Mouse (Mus musculus): Measurements from ENCODE around the gene Igfn1. TPM values are rescaled to one million over a fixed set of nuclear protein-coding genes. Genes with fewer than 3 reads are reported as not detected.

Igfn1 gene
- polyA plus RNA-seq, 1 experiment from 2014 or later: 0.09 TPM

DNA sequence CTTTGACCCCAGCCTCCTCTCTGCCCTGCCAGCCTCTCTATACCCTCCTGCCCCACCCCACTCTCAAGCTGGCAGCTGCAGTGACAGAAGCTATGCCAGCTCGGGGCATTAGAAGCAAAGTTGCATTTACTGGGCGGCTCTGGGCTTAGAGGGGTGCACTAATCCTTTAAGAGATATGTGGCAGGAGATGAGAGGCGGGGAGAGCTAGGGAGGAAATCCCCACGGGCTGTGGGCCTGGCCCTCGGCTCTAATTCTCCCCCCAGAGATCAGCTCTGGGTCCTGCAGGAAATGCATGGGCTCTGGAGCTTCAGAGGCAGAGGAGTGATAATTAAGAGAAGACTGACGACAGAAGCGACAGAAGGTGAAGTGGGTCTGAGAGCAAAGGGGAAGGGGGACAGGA is 26.8 kb upstream of the Igfn1 start:
- H3K27ac ChIP-seq: no peak overlapping the region
- ATAC-seq (ENCODE audit: low FRiP score, low read depth): no peak
- H3K27me3 ChIP-seq: no peaks in the 10 kb centered on the region
- 50% methylated on average over 7 of the region's 7 CpGs for WGBS
- H3K4me3 ChIP-seq: no peak overlapping the region
- peaks cover 19% of the 10 kb centered on the region for H3K4me1 ChIP-seq
- no peaks in the 10 kb centered on the region for H3K9me3 ChIP-seq
- no peak overlapping the region for H3K4me2 ChIP-seq (replicated peaks)
- H3K9ac ChIP-seq: no peak overlapping the region
- peaks cover 81% of the 10 kb centered on the region for H3K36me3 ChIP-seq

DNA sequence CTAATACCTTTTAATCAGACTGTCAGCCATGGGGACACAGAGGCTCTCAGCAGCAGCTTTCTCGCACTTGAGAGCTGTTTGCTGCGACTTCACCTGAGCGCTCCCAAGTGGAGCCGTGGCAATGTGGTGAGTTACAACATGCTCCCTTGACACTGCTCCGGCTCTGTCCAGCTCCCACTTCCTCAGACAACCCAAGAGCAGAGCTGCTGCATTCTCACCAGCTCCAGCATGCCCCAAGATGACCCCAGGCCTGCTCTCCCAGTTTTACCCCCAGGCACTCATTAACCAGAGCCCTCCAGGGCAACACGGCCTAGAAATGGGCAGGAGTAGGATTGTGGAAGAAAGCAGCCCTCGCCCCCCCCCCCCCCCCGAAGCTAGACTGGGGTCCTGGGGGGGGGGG is 25.6 kb upstream of the Igfn1 start:
- peaks cover 93% of the 10 kb centered on the region for H3K36me3 ChIP-seq
- peaks cover 19% of the 10 kb centered on the region for H3K4me1 ChIP-seq

DNA sequence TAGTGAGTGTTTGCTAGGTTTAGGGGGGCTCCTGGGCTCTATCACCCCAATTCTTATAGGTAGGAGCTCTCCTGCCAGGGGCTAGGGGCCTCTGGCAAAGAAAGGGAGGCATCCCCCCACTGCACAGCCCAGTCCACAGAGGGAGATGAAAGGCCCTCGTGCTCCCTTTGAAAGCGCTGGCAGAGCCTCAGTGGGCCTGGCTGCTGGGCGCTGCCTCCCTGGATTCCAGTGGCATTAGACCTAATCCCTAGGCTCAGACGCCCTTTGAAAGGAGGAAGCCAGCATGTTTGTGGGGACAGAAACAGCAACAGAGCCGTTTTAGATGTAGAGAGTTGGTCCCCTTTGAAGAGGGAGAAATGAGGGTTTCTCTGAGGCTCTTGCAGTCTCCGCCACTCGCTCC is 24.1 kb upstream of the Igfn1 start:
- ATAC-seq (ENCODE audit: low FRiP score, low read depth): no peak
- Histone ChIP-seq H3K36me3 (peaks cover 100% of the 10 kb centered on the region), H3K27ac (no peak overlapping the region), H3K4me3 (no peak overlapping the region), H3K4me2 (replicated peaks) (no peak overlapping the region), H3K4me1 (peaks cover 19% of the 10 kb centered on the region), H3K9me3 (no peaks in the 10 kb centered on the region), H3K27me3 (no peaks in the 10 kb centered on the region), H3K9ac (no peak overlapping the region; the same call in 1 of the 2 replicates)
- WGBS: 33% methylated on average over 7 of the region's 7 CpGs

More for the DNA sequence above, 25.6 kb upstream of the Igfn1 start:
- H3K27ac ChIP-seq: no peak overlapping the region
- 0 out of 2 replicates have a peak, but pooled peaks have one; percentile 14 for ATAC-seq (ENCODE audit: low FRiP score, low read depth)
- no peak overlapping the region for H3K4me2 ChIP-seq (replicated peaks)
- WGBS: 79% methylated on average over 8 of the region's 8 CpGs
- H3K9me3 ChIP-seq: no peaks in the 10 kb centered on the region
- no peak overlapping the region for H3K9ac ChIP-seq
- H3K4me3 ChIP-seq: no peak overlapping the region
- H3K27me3 ChIP-seq: no peaks in the 10 kb centered on the region

DNA sequence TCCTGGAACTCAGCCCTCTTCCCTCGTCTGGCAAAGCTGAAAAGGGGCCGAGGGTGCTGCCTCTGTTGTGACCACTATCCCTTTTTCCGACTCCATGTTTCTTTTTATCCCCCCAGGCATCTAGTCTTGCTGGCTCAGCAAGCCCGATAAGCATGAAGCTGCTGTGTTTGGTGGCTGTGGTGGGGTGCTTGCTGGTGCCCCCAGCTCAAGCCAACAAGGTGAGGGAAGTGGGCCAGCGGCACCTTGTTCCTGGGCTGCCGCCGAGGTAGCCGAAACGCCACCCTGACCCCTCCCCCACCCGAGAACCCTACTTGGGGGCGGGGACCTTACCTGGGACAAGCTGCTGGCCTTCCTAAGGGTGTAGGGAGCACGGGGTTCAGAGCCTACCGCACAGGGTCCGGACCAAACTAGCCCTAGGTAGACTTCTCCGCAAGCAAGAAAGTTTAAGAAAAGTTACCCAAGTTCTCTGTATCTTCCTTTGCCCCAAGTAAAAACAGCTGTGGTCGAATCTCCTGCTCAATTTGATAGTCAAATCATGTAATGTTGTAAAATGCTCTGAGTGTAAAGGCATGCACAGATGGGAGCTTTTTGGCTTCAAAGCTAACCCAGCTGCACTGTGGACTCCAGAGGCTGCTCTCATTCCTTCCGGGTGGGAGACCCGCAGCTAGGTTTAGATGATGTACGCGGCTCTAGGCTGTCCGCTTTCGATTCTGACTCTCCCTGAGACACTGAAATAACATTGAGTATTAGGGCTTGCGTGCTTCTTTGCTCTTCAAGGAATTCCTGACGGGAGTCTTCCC is 12.4 kb upstream of the Igfn1 start:
- Histone ChIP-seq H3K9ac (peak overlapping the region; percentile 89), H3K9me3 (no peaks in the 10 kb centered on the region), H3K27me3 (no peaks in the 10 kb centered on the region), H3K4me3 (peak overlapping the region; percentile 80), H3K4me2 (replicated peaks) (peak overlapping the region; percentile 88), H3K27ac (peak overlapping the region; percentile 92), H3K4me1 (peaks cover 13% of the 10 kb centered on the region), H3K36me3 (peaks cover 33% of the 10 kb centered on the region)
- WGBS: 4% methylated on average over 24 of the region's 24 CpGs
- peak; percentile 29 for ATAC-seq (ENCODE audit: low FRiP score, low read depth)

DNA sequence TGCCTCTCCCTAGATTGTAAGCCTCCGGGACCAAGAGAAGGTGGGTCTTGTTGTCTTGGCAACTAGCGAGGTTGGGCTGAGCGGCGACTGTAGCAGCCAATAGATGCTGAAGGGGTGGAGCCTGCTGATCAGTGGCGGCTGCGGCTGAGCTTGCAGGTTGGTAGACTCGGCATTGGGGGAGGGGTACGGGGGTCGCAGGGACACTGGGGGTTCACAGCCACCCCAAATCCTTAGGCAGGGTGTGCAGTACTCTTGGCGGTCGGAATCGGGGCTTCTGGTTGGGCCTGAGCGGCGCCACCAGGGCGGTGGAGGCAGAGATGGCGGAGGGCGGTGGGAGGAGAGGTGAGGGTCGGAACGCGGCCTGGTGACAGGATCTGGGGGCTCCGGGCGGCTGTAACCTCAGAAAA is 11.8 kb upstream of the Igfn1 start:
- Histone ChIP-seq H3K9me3 (no peaks in the 10 kb centered on the region), H3K4me1 (peaks cover 13% of the 10 kb centered on the region), H3K27me3 (no peaks in the 10 kb centered on the region), H3K4me3 (peak overlapping the region; percentile 80), H3K36me3 (peaks cover 27% of the 10 kb centered on the region), H3K4me2 (replicated peaks) (peak overlapping the region; percentile 88), H3K9ac (peak overlapping the region; percentile 89), H3K27ac (peak overlapping the region; percentile 92)
- ATAC-seq (ENCODE audit: low FRiP score, low read depth): peak; percentile 99
- WGBS: under 1% methylated on average over 22 of the region's 22 CpGs

DNA sequence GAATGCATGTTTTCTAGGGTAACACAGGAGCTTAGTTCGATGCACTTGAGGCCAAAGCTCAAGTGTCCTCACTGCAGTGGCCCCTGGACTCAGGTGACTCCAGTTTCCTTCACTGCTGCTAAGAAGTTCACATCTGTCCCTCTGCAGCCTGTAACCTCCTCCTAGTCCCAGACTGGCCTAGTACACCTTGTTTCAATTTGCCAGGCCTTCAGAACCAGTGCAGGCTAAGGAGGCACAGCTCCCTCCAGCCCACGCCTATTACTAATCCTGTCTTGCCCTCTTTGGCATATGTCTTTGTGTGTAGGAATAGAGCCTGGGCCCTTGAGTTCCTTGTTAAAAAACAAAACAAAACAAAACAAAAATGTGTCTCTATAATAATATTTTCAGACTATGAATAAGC is 11.2 kb upstream of the Igfn1 start:
- 53% methylated on average over 2 of the region's 2 CpGs for WGBS
- 0 out of 2 replicates have a peak, but pooled peaks have one; percentile 15 for ATAC-seq (ENCODE audit: low FRiP score, low read depth)
- Histone ChIP-seq H3K9me3 (no peaks in the 10 kb centered on the region), H3K4me2 (replicated peaks) (peak overlapping the region; percentile 48), H3K4me3 (peak overlapping the region; percentile 80; the same call in 1 of the 2 replicates), H3K27me3 (no peaks in the 10 kb centered on the region), H3K27ac (0 out of 2 replicates have a peak overlapping the region, but pooled peaks have one; percentile 52), H3K4me1 (peaks cover 13% of the 10 kb centered on the region), H3K9ac (0 out of 2 replicates have a peak overlapping the region, but pooled peaks have one; percentile 19), H3K36me3 (peaks cover 21% of the 10 kb centered on the region)

DNA sequence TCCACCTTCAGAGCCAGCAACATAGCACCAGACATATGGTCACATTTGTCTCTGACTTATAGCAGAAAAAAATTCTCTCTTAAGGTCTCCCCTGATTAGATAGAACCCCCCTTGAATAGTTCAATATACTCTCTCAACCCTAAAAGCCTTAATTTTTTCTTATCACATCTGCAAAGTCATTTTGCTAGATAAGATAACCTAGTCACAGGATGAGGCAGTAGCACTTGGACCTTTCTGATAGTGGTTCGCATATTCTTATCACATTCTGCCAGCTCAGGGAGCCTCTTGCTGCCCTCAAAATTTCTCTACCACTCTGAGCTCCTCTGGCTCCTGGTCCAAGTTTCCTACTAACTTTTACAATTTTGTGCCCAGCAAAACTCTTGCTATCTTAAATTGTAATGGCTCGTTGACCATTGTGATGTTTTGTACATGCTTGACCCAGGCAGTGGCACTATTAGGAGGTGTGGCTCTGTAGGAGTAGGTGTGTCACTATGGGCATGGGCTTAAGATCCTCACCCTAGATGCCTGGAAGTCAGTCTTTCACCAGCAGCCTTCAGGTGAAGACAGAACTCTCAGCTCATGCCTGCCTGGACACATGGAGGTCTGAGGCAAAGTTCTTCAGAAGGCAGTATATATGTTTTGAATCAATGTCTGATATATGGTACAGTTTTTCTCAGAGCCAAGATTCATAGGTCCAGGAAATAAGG is 8.8 kb upstream of the Igfn1 start:
- no peak overlapping the region for H3K27ac ChIP-seq
- peaks cover 17% of the 10 kb centered on the region for H3K4me1 ChIP-seq
- no peaks in the 10 kb centered on the region for H3K27me3 ChIP-seq
- ATAC-seq (ENCODE audit: low FRiP score, low read depth): no peak
- H3K4me3 ChIP-seq: no peak overlapping the region
- no peak overlapping the region for H3K9ac ChIP-seq
- H3K4me2 ChIP-seq (replicated peaks): no peak overlapping the region
- no peaks in the 10 kb centered on the region for H3K36me3 ChIP-seq
- 85% methylated on average over 2 of the region's 2 CpGs for WGBS
- H3K9me3 ChIP-seq: no peaks in the 10 kb centered on the region

DNA sequence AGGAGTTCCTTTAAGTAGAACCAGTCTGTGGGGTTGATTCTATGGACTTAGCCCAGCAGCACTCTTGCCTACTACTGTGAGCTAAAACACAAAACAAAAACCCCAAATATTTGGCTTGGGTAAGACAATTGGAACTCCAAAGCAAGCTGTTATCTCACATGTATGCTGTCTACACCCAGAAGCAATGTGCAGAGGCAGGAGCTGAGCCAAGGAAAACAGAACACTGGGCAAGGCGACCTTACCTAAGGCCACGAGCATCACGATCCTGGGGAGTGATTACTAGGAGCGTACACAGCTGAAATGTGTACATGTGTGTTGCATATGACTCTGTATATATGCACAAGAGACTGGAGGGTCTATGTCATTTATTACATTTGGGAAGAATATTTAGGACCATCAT is 7.4 kb upstream of the Igfn1 start:
- peaks cover 7% of the 10 kb centered on the region for H3K4me1 ChIP-seq
- no peak for ATAC-seq (ENCODE audit: low FRiP score, low read depth)
- H3K27ac ChIP-seq: no peak overlapping the region
- 82% methylated on average over 4 of the region's 4 CpGs for WGBS
- no peak overlapping the region for H3K4me3 ChIP-seq
- H3K9ac ChIP-seq: no peak overlapping the region
- H3K27me3 ChIP-seq: 0 out of 2 replicates have a peak, but pooled peaks cover 1% of the 10 kb centered on the region
- H3K36me3 ChIP-seq: no peaks in the 10 kb centered on the region
- H3K4me2 ChIP-seq (replicated peaks): no peak overlapping the region
- no peaks in the 10 kb centered on the region for H3K9me3 ChIP-seq

DNA sequence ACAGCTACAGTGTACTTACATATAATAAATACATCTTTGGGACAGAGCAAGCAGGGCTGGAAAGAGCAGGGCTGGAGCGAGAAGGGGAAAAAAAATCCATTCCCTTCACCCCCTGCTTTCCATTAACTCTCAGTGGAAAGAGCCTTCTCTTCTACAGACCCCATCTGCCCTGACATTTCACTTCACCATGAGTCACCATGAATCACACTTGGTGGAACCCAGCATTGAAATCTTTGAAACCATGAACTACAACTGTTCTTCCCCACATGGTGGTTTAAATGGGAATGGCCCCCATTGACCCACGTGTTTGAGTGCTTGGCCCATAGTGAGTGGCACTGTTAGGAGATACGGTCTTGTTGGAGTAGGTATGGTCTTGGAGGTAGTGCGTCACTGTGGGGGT is 4.1 kb upstream of the Igfn1 start:
- Histone ChIP-seq H3K4me2 (replicated peaks) (no peak overlapping the region), H3K9me3 (no peaks in the 10 kb centered on the region)

DNA sequence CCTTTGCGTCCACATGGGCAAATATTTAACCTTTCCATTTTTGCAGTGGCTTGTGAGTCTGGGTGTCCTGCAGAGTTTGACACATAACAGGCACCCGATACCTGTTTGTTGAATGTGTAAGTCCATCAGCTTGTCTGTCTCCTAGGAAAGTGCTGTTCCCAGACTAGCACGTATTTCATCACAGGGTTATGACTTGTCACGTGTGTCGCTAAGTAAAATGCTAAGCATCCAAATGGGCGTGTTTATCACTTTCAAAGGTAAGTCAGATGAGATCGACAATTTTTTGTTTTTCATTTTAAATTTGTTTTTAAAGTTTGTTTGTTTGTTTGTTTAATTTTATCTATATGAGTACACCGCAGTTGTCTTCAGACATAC is 2.0 kb upstream of the Igfn1 start:
- Histone ChIP-seq H3K4me3 (peak overlapping the region; percentile 40), H3K36me3 (no peaks in the 10 kb centered on the region), H3K9me3 (no peaks in the 10 kb centered on the region), H3K4me2 (replicated peaks) (peak overlapping the region; percentile 67), H3K9ac (no peak overlapping the region), H3K27me3 (peaks cover 27% of the 10 kb centered on the region), H3K4me1 (peaks cover 15% of the 10 kb centered on the region), H3K27ac (no peak overlapping the region)
- ATAC-seq (ENCODE audit: low FRiP score, low read depth): no peak
- 20% methylated on average over 8 of the region's 8 CpGs for WGBS

More for the DNA sequence above, 4.1 kb upstream of the Igfn1 start:
- Histone ChIP-seq H3K4me1 (peaks cover 15% of the 10 kb centered on the region), H3K27me3 (peaks cover 27% of the 10 kb centered on the region), H3K4me3 (no peak overlapping the region), H3K36me3 (no peaks in the 10 kb centered on the region), H3K27ac (no peak overlapping the region), H3K9ac (no peak overlapping the region)
- 90% methylated on average over 4 of the region's 4 CpGs for WGBS
- ATAC-seq (ENCODE audit: low FRiP score, low read depth): no peak

DNA sequence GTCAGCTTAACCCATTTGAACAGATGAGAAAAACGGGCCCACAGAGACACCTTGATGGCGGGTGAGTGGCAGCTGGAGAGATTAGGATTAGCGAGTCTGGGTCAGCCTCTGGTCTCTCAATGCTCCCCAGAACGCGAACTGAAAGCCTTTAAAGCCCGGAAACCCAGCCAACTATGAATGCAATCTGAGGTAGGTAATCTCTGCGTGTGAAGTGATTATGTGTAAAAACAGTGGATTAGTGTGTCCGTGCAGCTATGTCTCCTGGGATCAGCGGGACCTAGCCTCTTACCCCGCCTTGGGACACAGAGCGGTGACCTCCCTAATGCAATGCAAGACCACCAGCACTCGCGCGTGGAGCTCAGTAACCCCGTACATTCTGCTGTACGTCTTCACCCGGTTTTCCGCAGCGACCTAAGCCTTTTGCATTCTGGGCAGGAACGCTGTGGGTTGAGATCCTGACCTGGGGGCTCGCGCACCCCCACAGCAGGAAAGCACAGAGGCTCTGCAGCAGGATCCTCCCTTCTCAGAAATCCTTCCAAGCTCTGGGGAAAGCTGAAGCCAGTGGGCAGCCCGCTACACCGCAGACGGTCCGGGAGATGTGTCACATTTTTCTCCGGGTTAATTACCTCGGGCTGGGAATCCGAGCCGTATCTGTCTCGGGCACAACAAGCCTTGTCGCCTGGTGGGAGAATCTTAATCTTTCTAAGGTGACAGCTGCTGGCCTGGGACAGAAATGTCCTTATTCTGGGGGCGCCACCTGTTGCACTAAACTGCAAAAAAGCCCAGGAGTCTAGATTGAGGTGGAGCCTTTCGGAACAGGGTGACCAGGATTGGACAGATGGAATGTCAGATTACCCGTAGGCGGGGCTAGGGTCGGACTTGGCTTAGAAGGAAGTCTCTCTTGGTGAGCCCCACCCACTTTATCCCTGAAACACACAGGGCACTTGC is 1.3 kb upstream of the Igfn1 start, which contains the start of gene Tmem9:
Tmem9 (plus strand) TSS at position 940 of the 948 bp plus-strand sequence.
- Histone ChIP-seq H3K36me3 (no peaks in the 10 kb centered on the region), H3K4me3 (peak within 1 kb of the TSS; percentile 40), H3K27ac (no peak within 1 kb of the TSS), H3K9me3 (no peaks in the 10 kb centered on the region), H3K4me2 (replicated peaks) (peak within 1 kb of the TSS; percentile 67), H3K27me3 (peaks cover 27% of the 10 kb centered on the region), H3K9ac (peak within 1 kb of the TSS; percentile 45; the same call in 1 of the 2 replicates), H3K4me1 (peaks cover 15% of the 10 kb centered on the region)
- 4% methylated on average over 37 of the region's 37 CpGs for WGBS
- peak; percentile 91 for ATAC-seq (ENCODE audit: low FRiP score, low read depth)
